ENCODE assay signal across 9 mouse cellular contexts in the genomic region with DNA sequence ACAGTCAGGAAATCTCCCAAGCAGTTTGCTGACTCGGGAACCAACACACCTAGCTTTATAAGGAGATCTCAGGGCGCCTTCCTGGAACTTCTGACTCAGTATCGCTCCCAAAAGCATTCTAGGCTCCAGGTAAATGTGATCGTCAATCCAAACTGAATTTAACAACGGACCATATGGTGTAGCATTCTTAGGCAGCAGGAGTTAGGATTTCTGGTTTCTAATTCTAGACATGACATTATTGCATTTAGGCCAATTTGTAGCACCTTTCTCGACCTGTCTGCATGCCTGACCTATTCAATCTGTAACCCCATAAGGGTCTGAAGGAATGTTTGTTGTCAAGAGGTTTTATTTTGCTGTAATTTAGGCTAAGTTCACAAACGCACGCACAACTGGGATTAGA. TPM values are rescaled to one million over a fixed set of nuclear protein-coding genes. Genes with fewer than 3 reads are reported as not detected.
DNase-seq lines count a peak whose midpoint lies in the region; ATAC-seq and TF ChIP-seq lines count a peak whose summit lies in the region.
"Had no signal": no experiment of that assay in that cellular context is flagged by ENCODE, and none has a peak within 500 bp of the region (broad histone marks: within the 10 kb centered on the region; RNA-seq: fewer than 3 reads in every experiment).

No protein-coding gene starts in this region.

- H3K36me3 ChIP-seq in kidney, adult 2 months (ENCODE audit: control insufficient read depth, insufficient read depth, low read length): no peaks in the 10 kb centered on the region
- no peaks in the 10 kb centered on the region for H3K36me3 ChIP-seq in hindbrain, embryonic 13.5 days
- no peaks in the 10 kb centered on the region for H3K36me3 ChIP-seq in midbrain, embryonic 12.5 days

- peak overlapping the region; percentile 60 for H3K4me2 ChIP-seq in hindbrain, embryonic 13.5 days
- peak overlapping the region; percentile 50 for H3K4me2 ChIP-seq in midbrain, embryonic 12.5 days (replicated peaks)

- peak overlapping the region; percentile 70 for H3K9ac ChIP-seq in hindbrain, embryonic 13.5 days
- H3K9ac ChIP-seq in midbrain, embryonic 12.5 days (replicated peaks): peak overlapping the region; percentile 65; the same call in 1 of the 2 replicates

- H3K4me3 ChIP-seq in kidney, adult 2 months (ENCODE audit: insufficient read depth, low read depth, low read length): 0 out of 2 replicates have a peak overlapping the region, but pooled peaks have one; percentile 58
- peak overlapping the region; percentile 60; the same call in 1 of the 2 replicates for H3K4me3 ChIP-seq in hindbrain, embryonic 13.5 days
- peak overlapping the region; percentile 64; the same call in 1 of the 2 replicates for H3K4me3 ChIP-seq in midbrain, embryonic 12.5 days

- no peaks in the 10 kb centered on the region for H3K27me3 ChIP-seq in kidney, adult 2 months (replicated peaks; ENCODE audit: control insufficient read depth, insufficient read depth, low read length)
- H3K27me3 ChIP-seq in hindbrain, embryonic 13.5 days: no peaks in the 10 kb centered on the region
- no peaks in the 10 kb centered on the region for H3K27me3 ChIP-seq in midbrain, embryonic 12.5 days

- no peaks in the 10 kb centered on the region for H3K9me3 ChIP-seq in hindbrain, embryonic 13.5 days
- H3K9me3 ChIP-seq in midbrain, embryonic 12.5 days: no peaks in the 10 kb centered on the region

- H3K27ac ChIP-seq in kidney, adult 2 months (ENCODE audit: insufficient read depth, low read depth, low read length): no peak overlapping the region
- H3K27ac ChIP-seq in hindbrain, embryonic 13.5 days: peak overlapping the region; percentile 94
- no peak overlapping the region for H3K27ac ChIP-seq in midbrain, embryonic 12.5 days (replicated peaks)

- ATAC-seq in hindbrain, embryonic 13.5 days (ENCODE audit: low FRiP score): no peak
- no peak for ATAC-seq in midbrain, embryonic 12.5 days (ENCODE audit: low FRiP score, low read depth)
- no peak for ATAC-seq in megakaryocyte progenitor cell, adult 5-6 weeks (replicated peaks; ENCODE audit: poor library complexity)

- TF ChIP-seq POLR2A in kidney, adult 2 months (IDR thresholded peaks at IDR 0.05; ENCODE audit: low read depth, low read length): no peak

- H3K4me1 ChIP-seq in kidney, adult 2 months (ENCODE audit: control insufficient read depth, insufficient read depth, low read length): peaks cover 4% of the 10 kb centered on the region; the same call in 1 of the 2 replicates
- peaks cover 8% of the 10 kb centered on the region for H3K4me1 ChIP-seq in hindbrain, embryonic 13.5 days (replicated peaks)
- peaks cover 7% of the 10 kb centered on the region for H3K4me1 ChIP-seq in midbrain, embryonic 12.5 days

- TF ChIP-seq CTCF in kidney, adult 2 months (conservative IDR thresholded peaks at IDR 0.05; ENCODE audit: insufficient read depth, insufficient read length, low read depth, low read length): no peak

- WGBS in kidney, adult 2 months: 65% methylated on average over 8 of the region's 8 CpGs
- 81% methylated on average over 8 of the region's 8 CpGs for WGBS in hindbrain, embryonic 13.5 days
- WGBS in midbrain, embryonic 12.5 days: 83% methylated on average over 8 of the region's 8 CpGs

- DNase-seq in kidney, adult 2 months: no peak
- no peak for DNase-seq in kidney, adult 18-20 months
- peak; percentile 40 to 43 for DNase-seq in cerebellum, postnatal 25 days
- no peak for DNase-seq in frontal cortex, postnatal 36 days (ENCODE audit: low spot score in 2 of 2)
- no peak for DNase-seq in left cerebral cortex, postnatal 25 days (ENCODE audit: low spot score in 2 of 2)
- DNase-seq: gastrocnemius, postnatal 36 days had no signal

- intact Hi-C loops in left cerebral cortex, postnatal 25 days (cut with DNase I): loop anchor here (2.0 kb wide), 1 partner anchor 120 kb away; a partner anchor contains a TSS

RNA-seq across cellular contexts. Expression of a gene that starts 0.9 kb away (rescaled TPM):
- polyA plus RNA-seq in kidney, adult 2 months (2012; rRNA removed): 19.8 and 22.9 TPM in 2 replicates
- polyA plus RNA-seq in hindbrain, embryonic 13.5 days (2015; fragmentation: Nextera tagmentation; extraction: Ambion mirVana): 34.1 and 39.7 TPM in 2 replicates
- 31.0 and 33.8 TPM in 2 replicates for polyA plus RNA-seq in midbrain, embryonic 12.5 days (2016; fragmentation: Nextera tagmentation; extraction: Ambion mirVana)
- 10 to 100 TPM; 15.2 to 16.3 TPM for total RNA-seq in left cerebral cortex, postnatal 25 days (2021)
- total RNA-seq in megakaryocyte progenitor cell, adult 5-6 weeks (2015): 16.0 and 24.2 TPM in 2 replicates
- total RNA-seq in megakaryocyte progenitor cell, adult 5-6 weeks (2017): 12.2 and 16.5 TPM in 2 replicates

RNA-seq across cellular contexts. Expression of a gene that starts 7.8 kb away (rescaled TPM):
- polyA plus RNA-seq in kidney, adult 2 months (2012; rRNA removed): 2.5 and 2.7 TPM in 2 replicates
- 1.3 and 1.5 TPM in 2 replicates for polyA plus RNA-seq in hindbrain, embryonic 13.5 days (2015; fragmentation: Nextera tagmentation; extraction: Ambion mirVana)
- polyA plus RNA-seq in midbrain, embryonic 12.5 days (2016; fragmentation: Nextera tagmentation; extraction: Ambion mirVana): 0.69 and 1.0 TPM in 2 replicates
- 10 to 100 TPM; 47.1 to 47.3 TPM for total RNA-seq in left cerebral cortex, postnatal 25 days (2021)
- 5.7 and 8.2 TPM in 2 replicates for total RNA-seq in megakaryocyte progenitor cell, adult 5-6 weeks (2015)
- 4.6 and 5.0 TPM in 2 replicates for total RNA-seq in megakaryocyte progenitor cell, adult 5-6 weeks (2017)

Comparison
In these comparisons a context has a peak if more than half of its experiments do, and no peak if none do; other contexts are left out.
1. DNase-seq: peak in cerebellum, postnatal 25 days (2 of 2); none in kidney, adult 2 months (single experiment), kidney, adult 18-20 months (single experiment), frontal cortex, postnatal 36 days (0 of 2) and left cerebral cortex, postnatal 25 days (0 of 2).
2. Peak in every context shown above with its lines, with median percentiles within 50 percentile points of each other: H3K4me3 ChIP-seq.